Mouse (Mus musculus) intestine, embryonic 14.5 days (tissue): Measurements from ENCODE around the gene Mycbpap. TPM values are rescaled to one million over a fixed set of nuclear protein-coding genes. Genes with fewer than 3 reads are reported as not detected.
A peak's percentile ranks its signal among the peaks of the same experiment; 100 is the strongest.

Experiments
- ATAC-seq: fragments of 200-750 bp; cut with Nextera tagmentation; replicated peaks from 2 replicates; pipeline ENCODE4 v1.8.0; 2017; ENCODE audit warnings: low read depth, moderate number of reproducible peaks, moderate TSS enrichment, moderate library complexity; ENCODE audit not compliant: low FRiP score, low TSS enrichment
- DNase-seq: peaks from one replicate; pipeline ENCODE4 v3.0.0-alpha.2; 2018; ENCODE audit warnings: low spot score
- H3K27ac ChIP-seq: fragments of 300-500 bp; sonication (generic); 2 replicates; pipeline ENCODE4 v1.5.1; 2014; ENCODE audit warnings: low read depth, mild to moderate bottlenecking, control low read depth
- H3K27me3 ChIP-seq: fragments of 300-500 bp; sonication (generic); replicated peaks from 2 replicates; pipeline ENCODE4 v1.6.1; 2014; ENCODE audit warnings: low read length, control low read depth; ENCODE audit not compliant: control insufficient read depth, insufficient read depth
- H3K36me3 ChIP-seq: fragments of 300-500 bp; sonication (generic); 2 replicates; pipeline ENCODE4 v1.6.1; 2014; ENCODE audit warnings: low read length, control low read depth; ENCODE audit not compliant: control insufficient read depth, insufficient read depth
- H3K4me1 ChIP-seq: fragments of 300-500 bp; sonication (generic); replicated peaks from 2 replicates; pipeline ENCODE4 v1.6.1; 2014; ENCODE audit warnings: low read length, control low read depth, mixed read lengths; ENCODE audit not compliant: control insufficient read depth, insufficient read depth
- H3K4me2 ChIP-seq: fragments of 300-500 bp; sonication (generic); 2 replicates; pipeline ENCODE4 v1.6.1; 2014; ENCODE audit warnings: low read length
- H3K4me3 ChIP-seq: fragments of 300-500 bp; sonication (generic); 2 replicates; pipeline ENCODE4 v1.5.1; 2014; ENCODE audit warnings: low read depth, low read length, control low read depth, mixed read lengths
- H3K9ac ChIP-seq: fragments of 300-500 bp; sonication (generic); 2 replicates; pipeline ENCODE4 v1.6.1; 2014; ENCODE audit warnings: mild to moderate bottlenecking, low read length
- H3K9me3 ChIP-seq: fragments of 300-500 bp; sonication (generic); 2 replicates; pipeline ENCODE4 v1.6.1; 2016; ENCODE audit warnings: low read length, control low read depth; ENCODE audit not compliant: control insufficient read depth
- WGBS: fragments of 180-500 bp; shearing (Covaris S2); extraction: QIAGEN DNeasy Blood & Tissue Kit; methylation state at CpG from one replicate; pipeline ENCODE4 v1.1.7; 2014; 5-methylcytosine and 5-hydroxymethylcytosine counted together
- polyA plus RNA-seq: library from polyadenylated mRNA; unstranded; fragments of >200 nt; fragmentation: Nextera tagmentation; extraction: Ambion mirVana; gene quantifications from 2 replicates; pipeline ENCODE4 v1.2.1, GENCODE M21; 2014

The Mycbpap gene
- polyA plus RNA-seq, 1 experiment from 2014 or later: 1.8 TPM

- Histone ChIP-seq H3K36me3 (peaks cover 9% of the 10 kb centered on the region; the same call in 1 of the 2 replicates), H3K4me1 (no peaks in the 10 kb centered on the region), H3K27me3 (no peaks in the 10 kb centered on the region), H3K27ac (no peak overlapping the region), H3K4me2 (no peak overlapping the region), H3K4me3 (no peak overlapping the region), H3K9me3 (no peaks in the 10 kb centered on the region), H3K9ac (no peak overlapping the region)
- DNase-seq (peak; percentile 87), ATAC-seq (no peak)
- 32% methylated on average over 9 of the region's 9 CpGs for WGBS
Observed at GRCm38 (mm10) chr11:94543932-94544331, 22.4 kb upstream of the Mycbpap start.

DNA sequence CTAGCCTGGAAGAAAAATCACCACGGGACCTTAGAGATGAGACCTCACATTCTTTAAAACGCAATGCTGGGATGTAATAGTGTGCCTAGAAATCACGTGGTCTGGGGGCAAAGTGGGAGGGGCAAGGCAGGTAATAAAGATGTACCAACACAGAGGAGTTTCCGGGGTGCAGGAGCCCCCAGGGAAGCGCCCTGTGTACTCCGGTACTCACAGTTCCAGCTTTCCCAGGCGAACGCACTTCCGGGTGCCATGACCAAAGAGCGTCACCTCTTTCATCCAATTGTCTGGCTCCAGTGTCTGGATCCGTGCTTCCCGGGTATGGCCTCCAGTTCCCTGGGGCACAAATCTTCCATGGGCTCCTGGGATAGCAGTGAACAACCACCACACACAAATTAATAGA is 21.8 kb upstream of the Mycbpap start:
- no peaks in the 10 kb centered on the region for H3K27me3 ChIP-seq
- 83% methylated on average over 12 of the region's 12 CpGs for WGBS
- ATAC-seq: no peak

DNA sequence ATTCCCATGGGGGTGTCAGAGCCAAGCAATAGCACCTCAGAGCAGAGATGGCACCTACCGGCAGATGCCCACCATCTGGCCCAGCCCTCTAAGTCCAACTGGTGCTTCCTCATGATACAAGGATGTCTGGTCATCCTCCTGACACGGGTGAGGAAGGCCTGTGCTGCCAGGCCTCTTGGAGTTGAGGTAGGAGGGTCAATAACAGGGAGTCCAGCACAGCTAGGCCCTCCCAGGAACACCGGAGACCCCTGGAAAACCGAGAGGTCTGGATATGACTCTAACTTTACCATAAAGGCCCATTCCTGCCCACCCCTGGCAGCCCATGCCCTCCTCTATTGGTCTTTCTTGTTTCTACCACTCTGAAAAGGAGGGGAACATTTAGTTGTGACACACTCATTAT is 20.9 kb upstream of the Mycbpap start:
- 85% methylated on average over 4 of the region's 4 CpGs for WGBS
- DNase-seq (no peak), ATAC-seq (no peak)
- H3K4me3 ChIP-seq: no peak overlapping the region
- no peaks in the 10 kb centered on the region for H3K27me3 ChIP-seq
- no peaks in the 10 kb centered on the region for H3K9me3 ChIP-seq
- H3K9ac ChIP-seq: no peak overlapping the region
- no peak overlapping the region for H3K27ac ChIP-seq
- no peaks in the 10 kb centered on the region for H3K4me1 ChIP-seq
- H3K4me2 ChIP-seq: no peak overlapping the region
- H3K36me3 ChIP-seq: peaks cover 9% of the 10 kb centered on the region; the same call in 1 of the 2 replicates

More for the DNA sequence above, 21.8 kb upstream of the Mycbpap start:
- Histone ChIP-seq H3K36me3 (peaks cover 9% of the 10 kb centered on the region; the same call in 1 of the 2 replicates), H3K4me3 (no peak overlapping the region), H3K4me2 (no peak overlapping the region), H3K9me3 (no peaks in the 10 kb centered on the region), H3K9ac (no peak overlapping the region), H3K27ac (no peak overlapping the region), H3K4me1 (no peaks in the 10 kb centered on the region)
- DNase-seq: no peak

GRCm38 (mm10) chr11:94539761-94540160 is 18.2 kb upstream of the Mycbpap start:
- H3K4me3 ChIP-seq: no peak overlapping the region
- no peak overlapping the region for H3K9ac ChIP-seq
- ATAC-seq (no peak), DNase-seq (no peak)
- H3K4me2 ChIP-seq: no peak overlapping the region
- H3K9me3 ChIP-seq: no peaks in the 10 kb centered on the region
- H3K27ac ChIP-seq: no peak overlapping the region
- 78% methylated on average over 7 of the region's 7 CpGs for WGBS
- H3K4me1 ChIP-seq: no peaks in the 10 kb centered on the region
- H3K36me3 ChIP-seq: peaks cover 9% of the 10 kb centered on the region; the same call in 1 of the 2 replicates
- H3K27me3 ChIP-seq: no peaks in the 10 kb centered on the region

- no peak overlapping the region for H3K27ac ChIP-seq
- no peak overlapping the region for H3K4me3 ChIP-seq
- no peak for DNase-seq
- H3K9me3 ChIP-seq: no peaks in the 10 kb centered on the region
- no peak overlapping the region for H3K9ac ChIP-seq
- 0 out of 2 replicates have a peak, but pooled peaks have one; percentile 14 for ATAC-seq
- peaks cover 9% of the 10 kb centered on the region; the same call in 1 of the 2 replicates for H3K36me3 ChIP-seq
- no peak overlapping the region for H3K4me2 ChIP-seq
- H3K27me3 ChIP-seq: no peaks in the 10 kb centered on the region
- H3K4me1 ChIP-seq: no peaks in the 10 kb centered on the region
- WGBS: 51% methylated on average over 8 of the region's 8 CpGs
Observed at GRCm38 (mm10) chr11:94538733-94539292, 17.3 kb upstream of the Mycbpap start.

DNA sequence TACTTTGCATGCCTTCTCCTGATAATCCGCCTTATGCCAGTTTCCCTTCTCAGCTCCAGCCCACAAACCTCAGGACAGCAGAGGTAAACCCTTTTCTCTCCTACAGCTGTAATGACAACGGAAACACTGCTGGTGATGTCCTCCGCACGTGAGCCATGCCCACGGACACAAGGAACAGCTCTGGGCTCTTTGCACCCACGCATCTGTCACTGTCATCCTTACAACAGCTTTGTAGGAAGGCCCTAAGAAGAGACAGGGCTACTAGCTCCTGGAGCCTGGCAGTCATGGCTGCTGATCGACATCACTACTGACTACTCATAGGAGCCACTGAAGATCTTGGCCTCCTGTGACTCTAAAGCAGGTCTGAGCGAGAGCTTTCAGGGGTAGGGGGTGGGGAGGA is 11.6 kb upstream of the Mycbpap start:
- 77% methylated on average over 8 of the region's 8 CpGs for WGBS
- no peaks in the 10 kb centered on the region for H3K27me3 ChIP-seq
- H3K4me3 ChIP-seq: no peak overlapping the region
- no peak overlapping the region for H3K9ac ChIP-seq
- H3K4me1 ChIP-seq: no peaks in the 10 kb centered on the region
- ATAC-seq: no peak
- H3K27ac ChIP-seq: no peak overlapping the region
- no peak for DNase-seq
- H3K9me3 ChIP-seq: no peaks in the 10 kb centered on the region
- H3K4me2 ChIP-seq: no peak overlapping the region
- H3K36me3 ChIP-seq: no peaks in the 10 kb centered on the region

- H3K4me1 ChIP-seq: peaks cover 3% of the 10 kb centered on the region; the same call in 1 of the 2 replicates
- H3K27me3 ChIP-seq: no peaks in the 10 kb centered on the region
- no peaks in the 10 kb centered on the region for H3K9me3 ChIP-seq
- no peak for DNase-seq
- no peak for ATAC-seq
- no peak overlapping the region for H3K4me3 ChIP-seq
- H3K27ac ChIP-seq: no peak overlapping the region
- H3K36me3 ChIP-seq: no peaks in the 10 kb centered on the region
- H3K9ac ChIP-seq: no peak overlapping the region
- 48% methylated on average over 3 of the region's 3 CpGs for WGBS
- H3K4me2 ChIP-seq: no peak overlapping the region
Observed at GRCm38 (mm10) chr11:94528879-94529278, 7.3 kb upstream of the Mycbpap start.

DNA sequence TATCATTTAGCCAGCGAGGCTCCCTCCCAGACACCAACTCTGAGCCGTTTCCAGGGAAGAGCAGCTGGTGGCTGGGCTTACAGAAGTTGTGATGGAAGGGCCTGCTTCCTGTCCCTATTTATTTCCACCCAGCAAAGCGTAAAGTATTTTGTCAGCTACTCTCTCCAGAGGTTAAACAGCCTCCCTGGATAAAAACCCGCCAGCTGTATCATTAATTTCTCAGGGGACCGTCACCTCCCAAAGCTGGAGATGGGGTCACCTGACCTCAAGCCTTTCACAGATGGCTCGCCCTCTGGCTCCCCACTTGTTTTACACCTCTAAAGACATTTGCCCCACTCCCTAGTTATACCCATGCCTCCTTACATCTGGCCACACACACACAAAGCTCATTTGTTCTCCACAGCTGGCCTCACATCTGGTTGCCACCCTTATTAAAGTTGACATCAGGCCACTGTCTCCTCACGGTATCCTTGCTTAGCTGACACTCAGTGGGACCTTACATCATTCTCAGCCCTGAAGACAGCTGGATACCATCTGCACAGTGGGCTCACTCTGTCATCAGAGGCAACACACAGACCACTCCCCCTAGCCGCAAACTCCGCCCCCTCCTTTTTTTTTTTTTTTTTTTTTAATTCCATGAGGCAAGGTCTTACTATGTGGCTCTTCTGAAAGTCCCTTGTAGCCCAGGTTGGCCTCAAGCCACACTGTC is 4.8 kb upstream of the Mycbpap start:
- no peak overlapping the region for H3K4me3 ChIP-seq
- H3K9me3 ChIP-seq: no peaks in the 10 kb centered on the region
- H3K9ac ChIP-seq: no peak overlapping the region
- no peak for ATAC-seq
- H3K4me2 ChIP-seq: no peak overlapping the region
- 40% methylated on average over 9 of the region's 9 CpGs for WGBS
- H3K27me3 ChIP-seq: no peaks in the 10 kb centered on the region
- peak overlapping the region; percentile 55 for H3K27ac ChIP-seq
- no peaks in the 10 kb centered on the region for H3K36me3 ChIP-seq
- peaks cover 3% of the 10 kb centered on the region; the same call in 1 of the 2 replicates for H3K4me1 ChIP-seq
- no peak for DNase-seq

GRCm38 (mm10) chr11:94513452-94513851 is 8.1 kb downstream of the Mycbpap start:
- Histone ChIP-seq H3K9me3 (peaks cover 6% of the 10 kb centered on the region; the same call in 1 of the 2 replicates), H3K36me3 (no peaks in the 10 kb centered on the region), H3K4me3 (no peak overlapping the region), H3K4me2 (no peak overlapping the region), H3K27me3 (no peaks in the 10 kb centered on the region), H3K9ac (no peak overlapping the region), H3K4me1 (peaks cover 9% of the 10 kb centered on the region; the same call in 1 of the 2 replicates), H3K27ac (no peak overlapping the region)
- no peak for DNase-seq
- 24% methylated on average over 9 of the region's 9 CpGs for WGBS
- no peak for ATAC-seq
